Mouse (Mus musculus) spleen, postnatal 36 days (tissue): Measurements from ENCODE around the gene Pdilt.
"Not testable (repeated sequence)": the region's sequence is repeated elsewhere in the genome, so short reads cannot be mapped to it uniquely, and the experiment has no call there.

Source experiments
- DNase-seq, 2 experiments: peaks; one replicate each; pipeline ENCODE4 v3.0.0; 2022; ENCODE audit warnings: low spot score in 2 of 2, mixed read lengths in 1 of 2

Gene Pdilt

DNA sequence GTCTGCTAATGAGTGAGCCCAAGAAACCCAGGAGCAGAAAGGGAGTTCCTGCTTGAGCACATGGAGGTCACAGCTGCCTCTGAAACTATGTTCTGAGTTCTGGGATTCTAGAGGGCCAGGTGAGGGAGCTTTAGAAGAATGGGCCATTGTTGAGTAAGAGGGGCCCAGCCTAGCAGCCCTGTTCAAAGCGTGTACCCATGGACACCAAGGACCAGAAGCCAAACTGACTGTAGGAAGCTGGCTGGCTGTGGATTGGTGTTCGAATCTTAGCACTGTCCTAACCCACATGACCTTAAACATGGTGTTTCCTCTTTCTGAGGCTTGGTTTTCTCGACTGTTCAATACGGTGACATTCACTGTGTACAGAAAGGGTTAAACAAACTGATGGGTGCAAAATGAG is at the start of gene Pdilt:
Gene Pdilt, minus strand, starts transcription at position 101 of the 400 bp plus-strand sequence.
- DNase-seq = no peak

GRCm38 (mm10) chr7:119562476-119562875 is 39.2 kb upstream of the Pdilt start:
- DNase-seq = not testable (repeated sequence)

DNA sequence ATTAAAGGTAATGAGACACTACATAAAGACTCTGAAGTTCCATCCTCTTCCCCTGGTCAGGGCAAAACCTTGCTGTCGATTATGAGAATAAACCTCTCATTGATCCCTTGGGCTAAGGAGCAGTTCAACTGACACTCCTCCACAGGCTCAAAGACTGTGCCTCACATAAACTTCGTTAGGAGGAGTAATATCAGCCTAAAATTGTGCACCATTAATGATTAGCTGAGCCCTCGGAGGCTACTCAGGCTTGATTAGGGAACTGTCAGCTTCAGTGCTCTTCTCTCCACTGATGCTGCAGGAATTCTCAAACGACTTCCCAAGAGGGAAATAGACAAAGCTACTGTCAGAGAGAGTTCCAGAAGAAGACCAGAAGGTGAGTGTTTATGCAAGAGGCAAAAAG is 38.2 kb upstream of the Pdilt start:
- DNase-seq = no peak

DNA sequence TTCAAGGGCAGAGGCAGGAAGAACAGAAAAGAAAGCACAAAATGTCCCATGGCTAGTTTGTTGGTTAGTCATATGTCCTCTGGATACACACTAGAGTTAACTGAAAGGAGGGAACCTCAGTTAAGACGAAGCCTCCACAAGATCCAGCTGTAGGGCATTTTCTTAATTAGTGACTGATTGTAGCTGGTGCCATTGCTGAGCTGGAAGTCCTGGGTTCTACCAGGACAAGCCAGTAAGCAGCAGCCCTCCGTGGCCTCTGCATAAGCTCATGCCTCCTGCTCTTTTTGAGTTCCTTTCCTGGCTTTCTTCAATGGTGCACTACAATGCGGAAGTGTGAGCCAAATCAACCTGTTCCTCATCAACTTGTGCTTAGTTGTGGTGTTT is 37.2 kb upstream of the Pdilt start:
- no peak for DNase-seq

DNA sequence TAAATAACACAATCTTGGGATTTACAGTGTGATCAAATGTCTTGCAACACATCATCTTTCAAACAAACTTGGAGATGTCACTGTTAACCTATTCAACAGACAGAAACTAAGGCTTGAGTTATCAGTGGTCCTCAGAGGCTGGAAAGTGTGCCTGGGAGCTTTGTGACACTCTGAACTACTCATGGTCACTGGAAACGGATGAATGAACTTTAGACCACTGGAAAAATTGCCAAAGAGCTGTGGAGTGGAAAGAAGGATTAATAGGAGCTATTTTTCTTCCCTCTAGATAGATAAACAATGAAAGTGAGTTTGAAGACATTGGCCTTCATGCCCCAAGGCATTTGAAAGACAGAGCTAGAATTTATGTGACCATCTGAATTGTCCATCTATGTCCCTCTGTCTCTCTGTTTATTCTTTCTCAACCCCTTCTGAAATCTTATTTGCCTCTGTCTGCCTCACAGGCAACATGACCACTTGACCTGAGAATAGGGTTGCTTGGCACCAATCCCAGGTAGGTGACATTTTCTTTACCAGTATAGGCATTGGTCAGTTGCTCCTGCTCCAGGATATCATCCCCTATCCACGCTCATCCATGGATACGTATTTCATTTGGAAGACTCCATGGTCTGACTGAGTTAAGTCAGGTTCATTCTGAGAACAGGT is 36.6 kb upstream of the Pdilt start:
- DNase-seq = no peak

GRCm38 (mm10) chr7:119554040-119554439 is 30.8 kb upstream of the Pdilt start, which contains the start of gene Acsm2:
Acsm2 (plus strand) TSS chr7:119554340.
- DNase-seq = no peak

DNA sequence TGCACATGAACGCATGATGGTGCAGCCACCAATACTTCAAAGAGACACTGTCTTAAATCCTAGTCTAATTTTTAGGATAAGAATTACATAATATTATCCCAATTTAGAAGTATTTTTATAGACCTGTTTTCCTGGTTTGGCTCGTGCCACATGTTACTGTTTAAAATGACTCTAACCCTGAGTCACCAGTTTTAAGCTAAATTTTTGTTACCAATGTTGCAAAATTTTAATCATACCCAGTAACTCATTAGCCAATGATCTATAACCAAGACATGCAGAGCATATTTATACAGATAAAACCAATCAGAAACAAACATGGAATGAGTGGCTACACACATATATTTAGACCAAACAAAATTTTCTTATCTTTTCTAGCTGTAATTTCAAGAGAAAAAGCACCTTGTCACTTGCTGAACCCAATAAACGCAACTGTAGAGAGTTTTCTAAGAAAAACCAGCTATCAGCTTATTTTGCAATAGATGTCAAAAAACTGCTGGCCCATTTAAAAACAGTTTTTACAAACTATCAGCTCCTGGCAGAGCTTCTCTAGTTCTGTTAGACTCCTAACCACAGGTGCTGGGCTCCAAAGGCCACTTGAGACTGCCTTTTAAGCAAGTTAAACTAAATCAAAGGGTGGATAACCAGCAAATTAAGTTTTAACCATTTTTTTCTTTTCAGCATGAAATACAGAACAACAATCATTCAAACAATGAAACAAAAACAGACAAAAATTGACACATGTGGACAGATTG is 27.4 kb upstream of the Pdilt start:
- DNase-seq = no peak

DNA sequence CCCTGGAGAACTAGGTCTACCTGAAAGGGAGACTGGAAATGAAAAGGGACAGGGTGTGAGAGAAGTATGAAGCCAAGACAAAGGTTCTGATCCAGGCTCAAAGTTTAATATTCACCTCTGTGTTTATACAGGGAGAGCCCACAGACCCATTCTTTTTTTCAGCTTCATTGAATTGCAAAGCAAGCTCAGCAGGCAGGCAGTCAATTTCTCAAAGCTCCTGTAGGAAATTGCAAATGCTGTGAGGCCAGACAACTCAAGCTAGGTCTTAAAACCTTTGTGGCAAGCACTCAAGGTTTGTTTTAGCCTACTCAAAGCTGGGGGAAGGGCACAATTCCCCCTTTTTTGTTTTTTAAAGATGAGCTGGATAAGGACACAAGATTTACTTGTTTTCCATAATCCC is 22.3 kb upstream of the Pdilt start:
- no peak for DNase-seq

GRCm38 (mm10) chr7:119542445-119542844 is 19.2 kb upstream of the Pdilt start:
- no peak for DNase-seq

DNA sequence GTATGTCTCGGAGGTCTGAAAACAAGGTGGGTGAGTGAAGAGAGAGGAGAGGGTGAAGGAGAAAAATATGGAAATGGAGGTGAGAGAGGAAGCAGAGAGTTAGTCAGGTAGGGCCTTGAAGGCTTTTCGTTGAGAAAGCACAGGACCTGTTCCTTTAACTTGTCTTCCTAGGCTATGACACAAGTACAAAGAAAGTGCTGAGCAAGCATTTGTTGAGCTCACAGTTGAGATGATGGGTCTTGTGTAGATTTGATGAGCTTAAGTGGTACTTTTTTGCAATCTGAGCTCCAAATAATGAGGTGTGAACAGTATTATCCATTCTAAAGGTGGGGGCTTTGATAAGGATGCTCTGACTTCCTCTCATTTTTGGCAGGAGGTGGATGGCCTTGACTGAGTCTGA is 11.1 kb upstream of the Pdilt start:
- DNase-seq = no peak

DNA sequence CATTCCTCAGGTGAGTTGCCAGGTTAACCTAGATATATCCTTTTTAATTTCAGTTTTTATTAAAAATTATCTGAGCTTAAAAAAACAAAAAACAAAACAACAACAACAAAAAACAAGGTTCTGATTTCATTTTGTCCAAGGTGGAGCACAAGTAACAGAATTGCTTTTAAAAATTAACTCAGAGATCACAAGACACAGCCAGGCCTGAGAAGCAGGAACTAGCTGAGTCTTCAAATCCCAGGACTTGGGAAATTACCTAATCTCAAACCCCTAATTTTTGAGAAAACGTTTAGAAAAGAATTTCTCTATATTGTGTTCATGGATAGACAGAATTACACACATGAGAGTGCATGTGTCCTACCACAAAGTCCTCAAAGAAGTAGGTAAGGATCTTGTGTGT is 9.6 kb upstream of the Pdilt start:
- DNase-seq = no peak

GRCm38 (mm10) chr7:119528617-119529016 is 5.3 kb upstream of the Pdilt start:
- DNase-seq = no peak

GRCm38 (mm10) chr7:119527548-119527947 is 4.3 kb upstream of the Pdilt start:
- DNase-seq = no peak

- DNase-seq = no peak
Measured at GRCm38 (mm10) chr7:119527135-119527534, 3.8 kb upstream of the Pdilt start.

- no peak for DNase-seq
Measured at GRCm38 (mm10) chr7:119526486-119526885, 3.2 kb upstream of the Pdilt start.

GRCm38 (mm10) chr7:119525881-119526281 is 2.6 kb upstream of the Pdilt start:
- DNase-seq = no peak

DNA sequence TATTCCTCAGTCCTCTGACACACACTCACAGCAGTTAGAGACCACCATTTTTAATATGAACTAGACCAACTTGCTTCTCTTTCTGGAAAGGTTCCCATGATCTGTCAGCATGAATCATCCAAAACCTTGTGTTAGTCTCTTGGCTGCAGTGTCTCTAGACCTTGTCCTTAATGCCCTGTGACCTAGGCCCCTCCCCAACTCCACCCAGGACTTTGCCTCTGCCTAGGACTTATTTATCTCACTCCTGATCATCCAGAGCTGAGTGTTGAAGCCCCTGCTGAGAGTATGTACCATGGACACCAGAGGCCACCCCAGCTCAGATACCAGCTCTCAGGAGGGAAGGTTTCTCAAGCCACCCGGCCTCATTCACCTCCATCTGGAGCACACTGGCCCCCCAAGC is 904 bp downstream of the Pdilt start:
- DNase-seq = no peak

GRCm38 (mm10) chr7:119521816-119522215 is 1.5 kb downstream of the Pdilt start:
- no peak for DNase-seq

DNA sequence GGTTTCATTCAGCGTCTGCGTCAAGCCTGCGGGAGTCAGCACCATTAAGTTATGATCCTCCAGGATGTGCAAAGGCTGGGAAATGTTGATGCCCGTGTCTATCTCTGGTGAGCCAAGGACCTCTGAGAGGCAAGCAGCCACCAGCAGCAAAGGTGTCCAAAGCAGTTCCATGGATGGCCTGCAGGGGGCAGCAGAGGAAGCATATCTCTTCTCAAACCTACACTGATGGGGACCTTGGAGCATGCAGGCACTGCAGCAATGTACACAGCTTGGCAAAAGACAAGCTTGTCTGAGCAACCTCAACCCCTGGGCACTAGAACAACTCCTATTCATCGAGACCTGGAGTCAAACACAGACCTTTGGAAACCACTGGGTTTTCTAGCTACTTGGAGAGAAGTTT is 3.6 kb downstream of the Pdilt start:
- peak in 1 of 2 experiments; percentile 3 for DNase-seq

DNA sequence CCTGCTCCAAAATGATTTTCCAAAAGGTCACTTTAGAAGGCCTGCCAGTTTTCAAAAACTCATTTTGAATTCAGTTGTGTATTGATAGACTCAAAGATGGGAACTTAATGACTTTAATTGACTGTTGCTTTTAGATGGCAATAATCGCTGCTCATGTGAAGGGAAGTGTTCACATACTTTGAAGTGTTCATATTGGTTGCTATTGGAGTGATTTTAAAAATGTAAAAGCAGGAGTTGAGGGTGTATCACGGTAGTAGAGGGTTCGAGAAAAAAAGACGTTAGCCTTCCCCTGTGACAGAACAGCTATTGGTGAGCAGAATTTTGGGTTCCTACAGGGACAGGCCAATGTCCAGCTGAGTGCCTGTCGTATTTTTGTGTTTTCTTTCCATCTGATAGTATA is 4.1 kb downstream of the Pdilt start, which contains the start of gene Acsm5:
Gene Acsm5, plus strand, starts transcription at position 301 of the 400 bp plus-strand sequence.
- no peak for DNase-seq

DNA sequence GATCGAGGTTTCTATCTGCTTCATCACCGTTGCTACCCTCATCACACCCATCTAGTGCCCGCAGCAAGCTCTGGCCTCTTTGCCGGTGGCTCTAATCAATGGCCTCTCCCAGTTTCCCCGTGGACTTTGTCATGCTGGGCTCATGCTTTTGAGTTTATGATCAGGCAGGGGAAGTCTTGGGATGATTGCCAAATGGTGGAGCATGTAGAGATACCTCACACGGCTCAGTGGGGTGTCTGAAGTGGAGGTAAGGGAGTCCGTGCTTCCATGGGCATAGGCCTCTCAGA is 7.1 kb downstream of the Pdilt start:
- DNase-seq = no peak

DNA sequence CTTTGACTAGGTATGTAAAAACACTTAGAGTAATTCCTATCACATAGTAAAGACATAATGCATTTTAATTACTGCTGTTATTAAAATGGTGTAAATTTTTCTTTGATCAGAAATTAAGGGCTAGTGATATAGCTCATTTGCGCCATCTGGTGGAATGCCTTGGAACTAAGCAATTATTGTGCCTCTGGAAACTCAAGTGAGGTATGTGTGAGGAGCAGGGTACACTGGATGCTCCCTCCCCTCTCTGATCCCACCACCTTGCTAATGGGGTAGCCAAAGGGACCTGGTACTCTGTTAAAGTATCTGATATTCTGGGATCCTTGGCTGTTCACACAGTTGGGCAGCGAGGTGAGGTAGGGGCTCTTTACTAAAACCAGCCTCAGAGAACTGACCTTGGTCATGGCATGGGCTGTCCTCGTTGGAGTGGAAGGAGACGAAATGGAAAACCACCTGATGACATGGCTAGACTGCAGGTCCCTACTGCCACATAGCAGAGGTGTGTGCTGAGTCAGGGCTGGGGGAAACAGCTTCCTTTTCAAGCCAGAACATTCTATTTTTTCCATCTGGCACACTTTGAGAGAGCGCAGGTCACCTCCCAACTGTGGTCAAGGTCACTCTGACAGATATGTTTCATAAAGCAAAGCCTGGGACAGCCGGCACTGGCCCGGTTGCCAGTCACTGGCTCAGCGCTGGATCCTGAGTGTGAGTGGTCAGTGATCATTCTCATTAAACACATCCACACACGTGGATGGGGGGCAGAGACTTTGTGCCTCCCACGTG is 7.6 kb downstream of the Pdilt start:
- DNase-seq = no peak

- DNase-seq = no peak
Measured at GRCm38 (mm10) chr7:119513056-119513455, 10.2 kb downstream of the Pdilt start.
